Mouse (Mus musculus) liver, adult 2 months (tissue): ENCODE results near the gene H2-T23. TPM values are rescaled to one million over a fixed set of nuclear protein-coding genes. Genes with fewer than 3 reads are reported as not detected.
"Not testable (repeated sequence)": the region's sequence is repeated elsewhere in the genome, so short reads cannot be mapped to it uniquely, and the experiment has no call there.

Experiments
- DNase-seq: peaks from one replicate; pipeline ENCODE4 v3.0.0-alpha.2; 2011; ENCODE audit warnings: low read depth, low spot score; ENCODE audit errors: extremely low read depth
- H3K27ac ChIP-seq: fragments of 200-500 bp; replicated peaks from 2 replicates; pipeline ENCODE4 v1.5.1; 2012; ENCODE audit warnings: low read depth, mild to moderate bottlenecking, control low read depth, inconsistent platforms, low read length; ENCODE audit not compliant: insufficient read depth
- H3K27me3 ChIP-seq: fragments of 200-500 bp; 2 replicates; pipeline ENCODE4 v1.6.1; 2012; ENCODE audit warnings: mild to moderate bottlenecking, moderate library complexity, low read length, inconsistent platforms; ENCODE audit not compliant: control insufficient read depth, insufficient read depth
- H3K36me3 ChIP-seq: fragments of 200-500 bp; 2 replicates; pipeline ENCODE4 v1.6.1; 2012; ENCODE audit warnings: low read length, inconsistent platforms; ENCODE audit not compliant: control insufficient read depth, insufficient read depth
- H3K4me1 ChIP-seq: fragments of 200-500 bp; 2 replicates; pipeline ENCODE4 v1.6.1; 2011; ENCODE audit warnings: low read length; ENCODE audit not compliant: control insufficient read depth, insufficient read depth
- H3K4me3 ChIP-seq: fragments of 200-500 bp; 2 replicates; pipeline ENCODE4 v1.5.1; 2011; ENCODE audit warnings: low read depth, mild to moderate bottlenecking, control low read depth, low read length, moderate library complexity; ENCODE audit not compliant: insufficient read depth
- H3K79me2 ChIP-seq: fragments of 200-500 bp; 2 replicates; pipeline ENCODE4 v1.6.1; 2012; ENCODE audit warnings: inconsistent platforms, mild to moderate bottlenecking, low read length, moderate library complexity; ENCODE audit not compliant: control insufficient read depth, insufficient read depth
- H3K9ac ChIP-seq: fragments of 200-500 bp; 2 replicates; pipeline ENCODE4 v1.6.1; 2012; ENCODE audit warnings: low read depth, mild to moderate bottlenecking, control low read depth, inconsistent platforms, low read length
- CTCF ChIP-seq: fragments of 200-500 bp; IDR thresholded peaks from 2 replicates; pipeline ENCODE4 v1.5.1; 2011; ENCODE audit warnings: low read depth, low read length, control low read depth
- POLR2A ChIP-seq: fragments of 200-500 bp; IDR thresholded peaks from 2 replicates; pipeline ENCODE4 v1.6.1; 2011; ENCODE audit warnings: low read length, control low read depth; ENCODE audit not compliant: insufficient read depth; ENCODE audit errors: extremely low read depth
- WGBS: fragments of 180-500 bp; shearing (Covaris S2); methylation state at CpG from one replicate; pipeline ENCODE4 v1.1.7; 2018; 5-methylcytosine and 5-hydroxymethylcytosine counted together
- polyA plus RNA-seq: library from polyadenylated mRNA; depleted of rRNA; stranded (reverse); fragments of >200 nt; gene quantifications from 2 replicates; pipeline ENCODE4 v1.2.3, GENCODE M21; 2012
- total RNA-seq: library from RNA; depleted of rRNA; stranded (reverse); fragments of >200 nt; gene quantifications from 2 replicates; pipeline ENCODE4 v1.2.3, GENCODE M21; 2014

H2-T23 gene
- total and polyA plus RNA-seq, 2 experiments = 291 to 492 TPM

- H3K4me3 ChIP-seq = peak overlapping the region; percentile 68
- H3K9ac ChIP-seq = peak overlapping the region; percentile 92
- peak; percentile 32 for DNase-seq
- peaks cover 17% of the 10 kb centered on the region for H3K4me1 ChIP-seq
- not testable (repeated sequence) for H3K27me3 ChIP-seq, H3K36me3 ChIP-seq, H3K79me2 ChIP-seq
- TF ChIP-seq CTCF = peak; percentile 44
- H3K27ac ChIP-seq = peak overlapping the region; percentile 76
- WGBS = under 1% methylated on average over 40 of the region's 40 CpGs
Observed at GRCm38 (mm10) chr17:36031583-36032331, 898 bp downstream of the H2-T23 start.

DNA sequence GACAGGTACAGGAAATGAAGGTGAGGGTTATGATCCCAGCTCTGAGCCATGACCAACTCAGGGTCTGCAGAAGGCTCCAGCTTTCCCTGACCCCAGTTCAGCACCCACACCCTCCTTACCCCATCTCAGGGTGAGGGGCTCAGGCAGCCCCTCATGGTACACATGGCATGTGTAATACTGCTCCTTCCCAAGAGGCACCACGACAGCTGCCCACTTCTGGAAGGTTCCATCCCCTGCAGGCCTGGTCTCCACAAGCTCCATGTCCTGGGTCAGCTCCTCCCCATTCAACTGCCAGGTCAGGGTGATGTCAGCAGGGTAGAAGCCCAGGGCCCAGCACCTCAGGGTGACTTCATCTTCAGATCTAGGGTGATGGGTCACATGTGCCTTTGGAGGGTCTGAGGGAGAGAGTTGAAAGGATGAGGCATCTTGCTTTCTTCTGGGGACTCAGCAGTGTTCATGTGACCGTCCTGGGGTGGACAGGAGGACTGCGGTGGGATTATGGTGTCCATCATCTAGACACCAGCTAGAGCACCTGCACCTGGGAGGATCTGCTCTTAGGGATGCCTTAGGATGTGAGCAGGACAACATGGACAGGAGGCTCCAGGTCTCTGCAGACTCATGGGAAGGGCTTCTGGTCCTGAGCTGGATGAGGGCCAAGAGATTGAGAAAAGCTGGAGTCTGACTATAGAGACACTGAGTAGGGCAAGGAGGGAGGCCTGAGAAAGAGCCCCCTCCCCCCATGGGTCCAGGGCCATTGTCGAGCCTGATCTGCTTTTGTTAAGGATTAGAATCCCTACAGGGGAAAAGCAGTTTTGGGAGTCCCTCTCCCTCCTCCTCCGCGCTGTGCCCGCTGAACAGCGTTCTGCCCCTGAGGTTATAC, 1.7 kb downstream of the H2-T23 start:
- H3K79me2 ChIP-seq, DNase-seq, H3K36me3 ChIP-seq, H3K27me3 ChIP-seq: not testable (repeated sequence)
- Histone ChIP-seq H3K4me1 (peaks cover 17% of the 10 kb centered on the region), H3K4me3 (peak overlapping the region; percentile 68; the same call in 1 of the 2 replicates), H3K9ac (peak overlapping the region; percentile 72), H3K27ac (peak overlapping the region; percentile 48)
- 70% methylated on average over 8 of the region's 8 CpGs for whole genome bisulfite sequencing

DNA sequence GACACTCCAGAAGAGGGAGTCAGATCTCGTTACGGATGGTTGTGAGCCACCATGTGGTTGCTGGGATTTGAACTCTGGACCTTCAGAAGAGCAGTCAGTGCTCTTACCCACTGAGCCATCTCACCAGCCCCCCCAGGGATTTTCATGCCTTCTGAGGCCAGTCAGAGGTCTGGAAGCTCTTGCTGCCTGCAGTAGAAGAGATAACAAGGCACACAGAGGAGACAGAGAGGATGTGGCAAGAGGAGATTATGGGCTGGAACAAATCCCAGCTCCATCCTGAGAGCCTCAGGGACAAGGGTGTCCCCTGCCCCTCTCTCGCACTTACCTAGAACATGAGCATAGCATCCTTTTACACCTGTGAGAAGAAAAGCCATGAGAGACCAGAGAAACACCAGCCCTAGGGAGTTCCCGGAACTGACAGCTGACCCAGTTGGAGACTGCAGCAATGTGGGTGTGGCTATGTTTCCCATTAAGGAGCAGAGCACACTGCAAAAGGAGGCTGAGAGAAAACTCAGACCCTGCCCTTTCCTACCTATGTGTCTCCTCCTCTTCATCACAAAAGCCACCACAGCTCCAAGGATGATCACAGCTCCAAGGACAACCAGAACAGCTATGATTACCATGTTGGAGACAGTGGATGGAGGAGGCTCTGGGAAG, 2.5 kb downstream of the H2-T23 start:
- H3K4me3 ChIP-seq, H3K27ac ChIP-seq, H3K9ac ChIP-seq, H3K27me3 ChIP-seq, H3K79me2 ChIP-seq, H3K36me3 ChIP-seq: not testable (repeated sequence)
- H3K4me1 ChIP-seq = peaks cover 17% of the 10 kb centered on the region
- 69% methylated on average over 4 of the region's 4 CpGs for WGBS
- DNase-seq = peak; percentile 28

GRCm38 (mm10) chr17:36028879-36029619, 3.6 kb downstream of the H2-T23 start:
- DNase-seq = no peak
- TF ChIP-seq POLR2A (no peak), CTCF (no peak)
- H3K36me3 ChIP-seq = no peaks in the 10 kb centered on the region
- WGBS = 97% methylated on average over 7 of the region's 7 CpGs
- H3K4me3 ChIP-seq = no peak overlapping the region
- no peaks in the 10 kb centered on the region for H3K27me3 ChIP-seq
- no peak overlapping the region for H3K27ac ChIP-seq
- no peak overlapping the region for H3K9ac ChIP-seq
- H3K79me2 ChIP-seq = peaks cover 6% of the 10 kb centered on the region; the same call in 1 of the 2 replicates
- H3K4me1 ChIP-seq = peaks cover 14% of the 10 kb centered on the region

DNA sequence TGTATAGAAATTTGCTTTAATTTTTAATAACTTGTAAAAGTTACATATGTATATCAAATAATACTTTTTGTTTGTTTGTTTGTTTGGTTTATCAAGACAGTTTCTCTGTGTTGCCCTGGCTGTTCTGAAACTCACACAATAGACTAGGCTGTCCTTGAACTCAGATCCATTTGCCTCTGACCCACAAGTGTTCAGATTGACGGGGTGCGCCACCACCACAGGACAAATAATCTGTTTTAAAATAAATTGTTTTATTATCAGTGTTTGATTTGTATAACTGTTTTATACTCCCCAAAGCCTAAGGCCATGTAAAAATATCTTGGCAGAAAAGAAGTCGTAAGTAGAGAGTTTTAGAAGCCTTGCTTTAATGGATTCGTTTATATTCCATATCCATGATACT, 5.0 kb downstream of the H2-T23 start:
- 87% methylated on average over 4 of the region's 4 CpGs for WGBS
- no peak for DNase-seq

More for the DNA sequence above, 5.0 kb downstream of the H2-T23 start:
- Histone ChIP-seq H3K27ac (no peak overlapping the region), H3K9ac (no peak overlapping the region), H3K79me2 (peaks cover 6% of the 10 kb centered on the region; the same call in 1 of the 2 replicates), H3K27me3 (no peaks in the 10 kb centered on the region), H3K36me3 (no peaks in the 10 kb centered on the region), H3K4me3 (no peak overlapping the region), H3K4me1 (peaks cover 18% of the 10 kb centered on the region)
- no peak for TF ChIP-seq POLR2A
- TF ChIP-seq CTCF = no peak
